Mouse (Mus musculus) limb, embryonic 14.5 days (tissue): ENCODE measurements around the gene Nr2c1. TPM values are rescaled to one million over a fixed set of nuclear protein-coding genes. Genes with fewer than 3 reads are reported as not detected.

Experiments
- ATAC-seq: fragments of 200-750 bp; cut with Nextera tagmentation; 2 replicates; pipeline ENCODE4 v1.8.0; 2017; ENCODE audit warnings: low read depth, moderate number of reproducible peaks, moderate TSS enrichment; ENCODE audit not compliant: low FRiP score
- DNase-seq: peaks from one replicate; pipeline ENCODE4 v3.0.0-alpha.2; 2015; ENCODE audit warnings: low spot score
- H3K27ac ChIP-seq: fragments of 300-500 bp; sonication (generic); replicated peaks from 2 replicates; pipeline ENCODE4 v1.5.1; 2014; ENCODE audit warnings: low read depth, mild to moderate bottlenecking, low read length, moderate library complexity, mixed read lengths
- H3K27me3 ChIP-seq: fragments of 300-500 bp; sonication (generic); 2 replicates; pipeline ENCODE4 v1.6.1; 2014; ENCODE audit warnings: low read length, mixed read lengths; ENCODE audit not compliant: control insufficient read depth, insufficient read depth
- H3K36me3 ChIP-seq: fragments of 300-500 bp; sonication (generic); 2 replicates; pipeline ENCODE4 v1.6.1; 2014; ENCODE audit warnings: mild to moderate bottlenecking, low read length, moderate library complexity, mixed read lengths; ENCODE audit not compliant: control insufficient read depth, insufficient read depth
- H3K4me1 ChIP-seq: fragments of 300-500 bp; sonication (generic); 2 replicates; pipeline ENCODE4 v1.6.1; 2014; ENCODE audit warnings: antibody characterized with exemption, low read length, mixed read lengths; ENCODE audit not compliant: control insufficient read depth, insufficient read depth
- H3K4me2 ChIP-seq: fragments of 300-500 bp; sonication (generic); replicated peaks from 2 replicates; pipeline ENCODE4 v1.6.1; 2014; ENCODE audit warnings: low read depth, mild to moderate bottlenecking, low read length, moderate library complexity; ENCODE audit not compliant: severe bottlenecking
- H3K4me3 ChIP-seq: fragments of 300-500 bp; sonication (generic); replicated peaks from 2 replicates; pipeline ENCODE4 v1.5.1; 2014; ENCODE audit warnings: low read length
- H3K9ac ChIP-seq: fragments of 300-500 bp; sonication (generic); 2 replicates; pipeline ENCODE4 v1.6.1; 2014; ENCODE audit warnings: mild to moderate bottlenecking, low read depth, low read length, moderate library complexity; ENCODE audit not compliant: severe bottlenecking
- H3K9me3 ChIP-seq: fragments of 300-500 bp; sonication (generic); 2 replicates; pipeline ENCODE4 v1.6.1; 2016; ENCODE audit warnings: low read length; ENCODE audit not compliant: control insufficient read depth
- POLR2A ChIP-seq: fragments of 200-500 bp; IDR thresholded peaks from 2 replicates; pipeline ENCODE4 v1.8.0; 2012; ENCODE audit warnings: inconsistent platforms, mild to moderate bottlenecking, moderate library complexity, borderline replicate concordance; ENCODE audit not compliant: insufficient read depth, insufficient read length; ENCODE audit errors: extremely low read depth
- WGBS: fragments of 180-500 bp; shearing (Covaris S2); extraction: QIAGEN DNeasy Blood & Tissue Kit; methylation state at CpG from one replicate; pipeline ENCODE4 v1.1.7; 2014; 5-methylcytosine and 5-hydroxymethylcytosine counted together
- polyA plus RNA-seq, 2 experiments: library from polyadenylated mRNA; depleted of rRNA in 1 of 2; stranded (reverse) in 1 of 2; unstranded in 1 of 2; fragments of >200 nt; fragmentation: Nextera tagmentation in 1 of 2; extraction: Ambion mirVana in 1 of 2; gene quantifications; 2 replicates each; pipeline versions ENCODE4 v1.2.1 to v1.2.3; 2012 to 2014

The Nr2c1 gene
- polyA plus RNA-seq, 2 experiments: 7.9 to 11.5 TPM

- Histone ChIP-seq H3K9me3 (no peaks in the 10 kb centered on the region), H3K4me1 (no peaks in the 10 kb centered on the region), H3K4me3 (no peak overlapping the region), H3K36me3 (peaks cover 11% of the 10 kb centered on the region; the same call in 1 of the 2 replicates), H3K27me3 (no peaks in the 10 kb centered on the region), H3K27ac (no peak overlapping the region), H3K9ac (no peak overlapping the region), H3K4me2 (no peak overlapping the region)
- DNase-seq (no peak), ATAC-seq (no peak)
- WGBS: 75% methylated on average over 9 of the region's 9 CpGs
- TF ChIP-seq POLR2A: no peak
These were observed 18.1 kb upstream of the Nr2c1 start for GRCm38 (mm10) chr10:94129680-94130119.

DNA sequence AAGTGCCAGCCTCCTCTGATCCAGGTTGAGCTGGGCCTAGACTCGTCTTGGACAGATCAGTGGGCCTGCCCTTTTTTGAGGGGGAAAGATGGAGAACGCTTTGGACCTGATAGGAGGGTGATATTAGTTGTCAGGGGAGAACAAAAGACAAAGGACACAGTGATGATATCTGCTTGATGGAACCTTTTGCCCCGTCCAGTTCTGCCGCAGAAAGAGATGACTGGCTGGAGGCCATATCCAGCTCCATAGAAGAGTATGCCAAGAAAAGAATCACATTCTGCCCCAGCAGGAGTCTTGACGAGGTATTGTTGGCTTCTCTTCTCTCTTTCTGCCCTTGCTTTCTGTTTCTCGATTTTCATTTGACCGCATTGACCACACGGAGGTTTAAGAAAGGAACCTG, 14.7 kb upstream of the Nr2c1 start:
- ATAC-seq: no peak
- Histone ChIP-seq H3K27me3 (no peaks in the 10 kb centered on the region), H3K27ac (no peak overlapping the region), H3K4me3 (no peak overlapping the region), H3K4me2 (no peak overlapping the region), H3K9me3 (no peaks in the 10 kb centered on the region), H3K9ac (no peak overlapping the region), H3K36me3 (peaks cover 2% of the 10 kb centered on the region), H3K4me1 (no peaks in the 10 kb centered on the region)
- no peak for TF ChIP-seq POLR2A
- DNase-seq: no peak
- 90% methylated on average over 8 of the region's 8 CpGs for WGBS

DNA sequence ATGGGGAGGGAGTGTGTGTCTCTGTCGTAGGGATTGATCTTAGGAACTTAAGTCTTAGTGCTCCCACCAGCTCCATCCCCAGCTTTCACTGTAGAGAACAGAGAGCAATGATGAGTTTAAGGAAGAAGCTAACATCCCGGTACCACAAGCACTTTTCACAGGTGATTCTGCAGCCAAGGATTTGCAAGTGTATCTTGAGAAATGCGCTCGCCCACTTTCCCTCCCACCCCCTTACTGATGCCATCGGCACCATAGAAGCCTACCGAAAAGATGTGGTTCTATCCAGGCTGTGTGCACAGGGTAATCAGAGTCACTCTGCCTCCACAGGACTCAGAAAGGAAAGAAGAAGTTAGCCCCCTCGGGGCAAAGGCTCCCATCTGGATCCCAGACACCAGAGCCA, 14.1 kb upstream of the Nr2c1 start:
- ATAC-seq (no peak), DNase-seq (no peak)
- Histone ChIP-seq H3K4me2 (no peak overlapping the region), H3K36me3 (peaks cover 2% of the 10 kb centered on the region), H3K4me1 (no peaks in the 10 kb centered on the region), H3K4me3 (no peak overlapping the region), H3K27me3 (no peaks in the 10 kb centered on the region), H3K27ac (no peak overlapping the region), H3K9me3 (no peaks in the 10 kb centered on the region), H3K9ac (no peak overlapping the region)
- 83% methylated on average over 7 of the region's 7 CpGs for WGBS
- TF ChIP-seq POLR2A: no peak

DNA sequence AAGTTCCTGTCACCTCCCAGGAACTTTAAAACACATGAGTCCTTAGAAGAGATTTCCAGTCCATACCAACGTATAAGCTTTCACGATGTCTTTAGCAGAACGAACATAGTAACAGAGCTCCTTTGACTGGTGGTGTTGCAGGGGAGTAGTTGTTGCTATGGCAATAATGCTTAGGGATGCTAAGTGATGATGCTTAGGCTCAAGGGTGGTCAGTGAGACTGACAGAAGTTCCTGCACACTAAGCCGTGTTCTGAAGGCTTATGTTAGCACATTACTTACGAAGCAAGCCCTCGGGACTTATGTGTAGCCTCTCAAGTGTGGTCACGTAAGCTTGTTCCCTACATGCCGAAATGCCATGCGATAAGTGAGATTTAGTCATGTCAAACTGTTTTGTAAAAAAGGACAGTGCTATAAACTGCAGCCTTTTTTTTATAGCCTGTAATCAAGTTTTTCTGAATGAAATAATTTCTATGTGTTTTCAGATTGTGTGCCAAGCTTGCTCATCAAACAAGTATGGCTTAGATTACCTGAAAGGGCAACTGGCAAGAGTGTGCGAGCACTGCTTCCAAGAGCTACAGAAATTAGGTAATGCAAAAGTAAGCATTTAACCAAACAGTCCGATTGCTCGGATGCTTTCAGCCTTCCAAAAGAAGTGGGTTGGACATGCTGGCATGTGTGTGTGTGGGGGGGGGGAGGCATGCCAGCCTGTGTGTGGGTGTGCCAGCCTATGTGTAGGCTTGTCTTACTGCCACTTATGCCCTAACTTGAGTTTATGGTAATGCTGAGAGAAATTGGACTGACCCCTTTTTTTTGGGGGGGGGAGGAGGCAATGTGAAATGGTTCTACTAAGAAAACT, 13.1 kb upstream of the Nr2c1 start:
- no peak for TF ChIP-seq POLR2A
- H3K4me1 ChIP-seq: no peaks in the 10 kb centered on the region
- ATAC-seq (no peak), DNase-seq (no peak)
- no peaks in the 10 kb centered on the region for H3K9me3 ChIP-seq
- H3K36me3 ChIP-seq: peaks cover 2% of the 10 kb centered on the region
- H3K9ac ChIP-seq: no peak overlapping the region
- H3K4me2 ChIP-seq: no peak overlapping the region
- no peak overlapping the region for H3K4me3 ChIP-seq
- no peak overlapping the region for H3K27ac ChIP-seq
- no peaks in the 10 kb centered on the region for H3K27me3 ChIP-seq
- WGBS: 90% methylated on average over 12 of the region's 12 CpGs

DNA sequence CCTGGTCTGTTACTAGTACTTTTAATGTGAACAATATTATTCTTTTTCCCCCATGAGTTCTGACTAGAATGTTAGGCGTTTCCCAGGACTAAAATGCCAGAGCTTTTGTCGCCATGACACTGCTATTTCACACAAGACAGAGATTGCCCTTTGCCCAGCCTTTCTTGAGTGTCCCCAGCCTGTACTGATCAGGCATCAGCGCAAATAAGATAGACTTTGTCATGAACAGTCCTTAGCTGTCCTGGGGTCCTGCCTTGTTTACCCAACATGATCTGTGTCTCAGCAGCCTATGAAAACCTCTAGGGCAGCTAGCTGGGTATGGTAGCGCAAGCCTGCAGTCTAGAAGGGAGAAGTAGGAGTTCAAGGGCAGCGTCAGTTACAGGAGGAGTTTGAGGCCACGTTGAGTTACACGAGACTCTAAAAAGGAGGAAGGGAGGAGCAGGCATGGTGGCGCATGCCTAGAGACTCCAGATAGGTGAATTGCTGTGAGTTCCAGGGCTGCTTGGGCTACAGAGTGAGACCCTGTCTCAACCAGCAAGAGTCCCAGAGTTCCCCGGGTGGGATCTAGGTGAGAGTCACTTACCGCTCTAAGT, 8.8 kb upstream of the Nr2c1 start:
- no peak for TF ChIP-seq POLR2A
- no peak overlapping the region for H3K27ac ChIP-seq
- DNase-seq (no peak), ATAC-seq (no peak)
- no peak overlapping the region for H3K9ac ChIP-seq
- H3K4me1 ChIP-seq: no peaks in the 10 kb centered on the region; the same call in 1 of the 2 replicates
- H3K36me3 ChIP-seq: peaks cover 2% of the 10 kb centered on the region
- H3K9me3 ChIP-seq: no peaks in the 10 kb centered on the region
- 87% methylated on average over 10 of the region's 10 CpGs for WGBS
- no peaks in the 10 kb centered on the region for H3K27me3 ChIP-seq
- no peak overlapping the region for H3K4me3 ChIP-seq
- no peak overlapping the region for H3K4me2 ChIP-seq
